Mouse (Mus musculus): ENCODE measurements around the gene Siglech.
"Not testable (repeated sequence)": the region's sequence is repeated elsewhere in the genome, so short reads cannot be mapped to it uniquely, and the experiment has no call there.

Siglech gene

DNA sequence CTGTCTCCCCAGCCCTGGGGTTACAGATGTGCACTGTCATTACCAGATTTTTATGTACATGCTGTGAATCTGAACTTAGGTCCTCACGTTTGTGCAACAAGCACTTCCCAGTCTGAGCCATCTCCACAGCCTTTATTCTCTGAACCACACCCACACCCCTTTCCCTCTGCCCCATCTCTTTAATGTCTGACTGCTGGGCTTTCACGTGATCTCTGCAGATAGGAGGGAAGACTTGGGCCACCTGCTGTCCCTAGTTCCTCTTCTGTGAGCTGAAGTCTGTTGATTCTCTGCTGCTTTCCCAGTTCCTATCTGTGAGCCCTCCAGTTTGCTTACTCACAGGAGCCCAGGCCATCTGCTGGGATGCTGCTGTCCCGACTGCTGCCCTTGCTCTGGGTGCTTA lies at the start of gene Siglech:
TSS of gene Siglech (plus strand) at position 253 of the 400 bp plus-strand sequence.
- DNase-seq (ENCODE audit: low spot score in 2 of 2) = no peak

DNA sequence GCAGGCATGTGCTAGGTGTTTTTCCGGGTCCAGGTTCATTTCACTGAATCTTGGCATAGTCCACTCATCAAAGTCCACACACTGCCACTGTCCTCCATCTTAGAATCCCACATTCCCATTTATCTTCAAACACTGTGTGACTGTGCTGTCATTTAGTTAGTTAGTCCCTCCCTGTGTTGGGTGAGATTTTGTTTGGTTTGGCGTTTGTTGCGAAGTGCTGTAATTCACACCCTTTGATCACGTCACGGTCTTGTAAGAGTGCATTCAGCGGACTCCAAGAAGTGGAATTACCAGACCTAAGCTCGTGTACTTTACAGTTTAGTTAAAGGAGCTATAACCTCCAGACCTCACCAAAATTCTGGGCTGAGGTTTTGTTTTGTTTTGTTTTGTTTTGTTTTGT lies 45.3 kb upstream of the Siglech start:
- no peak for DNase-seq (ENCODE audit: low spot score in 2 of 2)

DNA sequence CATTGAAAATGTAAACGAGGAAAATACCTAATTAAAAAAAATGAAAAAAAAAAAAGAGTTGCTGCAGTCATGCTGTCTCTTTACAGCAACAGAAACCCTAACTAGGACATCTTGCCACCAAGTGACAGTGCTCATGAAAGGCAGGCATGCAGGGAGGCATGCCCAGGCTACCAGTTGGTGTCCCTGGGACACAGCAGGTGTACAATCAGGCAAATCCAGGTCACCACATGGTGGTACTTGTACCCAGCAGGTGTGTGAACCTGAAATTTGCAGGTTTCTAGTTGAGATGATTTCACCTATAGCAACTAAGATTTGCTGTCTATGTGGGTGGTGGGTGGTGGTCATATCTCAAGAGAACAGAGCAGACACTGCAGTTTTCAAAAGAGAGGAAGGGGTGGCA lies 39.1 kb upstream of the Siglech start:
- no peak for DNase-seq (ENCODE audit: low spot score in 2 of 2)

DNA sequence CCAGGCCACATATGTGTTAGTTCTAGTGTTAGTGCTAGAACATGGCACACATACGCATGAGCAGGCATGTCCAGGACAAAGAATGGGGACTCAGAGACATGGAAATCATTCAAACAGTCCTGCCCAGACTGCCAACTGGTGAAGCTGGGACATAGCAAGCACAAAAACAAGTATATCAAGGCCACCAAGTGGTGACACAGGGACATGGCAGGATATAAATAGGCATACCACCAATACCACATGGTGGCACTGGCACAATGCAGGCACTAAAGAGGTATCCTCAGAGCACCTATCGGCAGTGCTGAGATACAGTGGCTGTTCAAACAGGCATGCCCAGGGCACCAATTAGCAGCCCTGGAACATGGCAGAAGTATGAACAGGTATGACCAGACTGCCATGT lies 33.5 kb upstream of the Siglech start:
- no peak for DNase-seq (ENCODE audit: low spot score in 2 of 2)

DNA sequence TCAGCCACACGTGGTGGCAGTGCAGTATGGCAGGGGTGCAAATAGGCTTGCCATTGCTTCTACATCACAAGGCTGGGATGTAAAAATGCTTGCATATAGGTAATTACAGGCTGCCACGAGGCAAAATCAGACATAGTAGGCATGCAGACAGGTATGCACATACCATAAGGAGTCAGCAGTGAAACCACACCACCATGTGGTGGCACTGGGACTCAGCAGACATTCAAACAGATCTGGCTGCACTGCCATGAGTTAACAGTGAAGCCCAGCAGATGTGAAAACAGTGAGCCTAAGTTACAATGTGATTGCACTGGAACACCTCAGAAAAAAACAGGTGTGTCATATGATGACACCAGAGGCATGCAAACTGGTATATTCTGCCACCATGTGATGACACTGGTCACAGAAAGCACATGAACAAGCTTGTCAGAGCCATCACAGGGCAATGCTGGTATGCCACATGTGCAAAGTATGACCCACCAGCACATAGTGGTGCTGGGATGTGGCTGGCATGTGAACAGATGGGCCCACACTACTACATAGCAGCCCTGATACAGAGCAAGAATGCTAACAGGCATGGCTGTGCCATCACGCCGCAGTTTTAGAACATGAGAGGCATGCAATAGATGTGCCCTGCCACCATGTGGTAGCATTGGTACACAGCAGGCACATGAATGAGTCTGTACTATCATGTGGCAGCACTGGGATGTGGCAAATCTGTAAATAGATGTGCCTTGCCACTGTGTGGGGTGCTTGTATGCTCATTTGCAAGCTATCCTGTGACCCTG lies 30.7 kb upstream of the Siglech start:
- DNase-seq (ENCODE audit: low spot score in 2 of 2) = peak in 1 of 2 experiments; percentile 17

DNA sequence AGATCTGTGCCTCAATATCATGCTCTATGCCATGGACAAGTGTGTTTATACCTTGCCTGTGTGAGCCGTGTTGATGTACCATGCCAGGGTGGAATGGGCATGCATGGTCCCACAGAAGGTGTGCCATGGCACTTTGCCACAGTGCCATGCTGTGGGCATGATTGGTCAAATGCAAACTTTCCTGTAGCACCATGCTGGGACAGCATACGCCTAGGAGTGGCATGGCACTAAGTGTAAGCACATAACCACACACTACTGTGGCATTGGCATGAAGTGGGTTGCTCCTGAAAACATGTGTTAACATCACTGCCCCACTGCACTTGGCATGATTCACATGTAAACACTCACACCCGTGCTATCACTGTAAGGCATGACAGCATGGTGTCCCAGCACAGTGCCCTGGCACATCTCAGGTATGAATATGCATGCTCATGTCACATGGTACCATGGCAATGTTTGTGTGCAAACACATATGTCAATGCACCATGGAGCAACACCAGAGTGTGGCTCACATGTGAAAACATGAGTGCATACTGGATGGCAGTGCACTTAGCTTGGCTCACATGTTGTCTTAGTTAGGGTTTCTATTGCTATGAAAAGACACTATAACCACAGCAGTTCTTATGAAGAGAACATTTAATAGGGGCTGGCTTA lies 24.2 kb upstream of the Siglech start:
- no peak for DNase-seq (ENCODE audit: low spot score in 2 of 2)

DNA sequence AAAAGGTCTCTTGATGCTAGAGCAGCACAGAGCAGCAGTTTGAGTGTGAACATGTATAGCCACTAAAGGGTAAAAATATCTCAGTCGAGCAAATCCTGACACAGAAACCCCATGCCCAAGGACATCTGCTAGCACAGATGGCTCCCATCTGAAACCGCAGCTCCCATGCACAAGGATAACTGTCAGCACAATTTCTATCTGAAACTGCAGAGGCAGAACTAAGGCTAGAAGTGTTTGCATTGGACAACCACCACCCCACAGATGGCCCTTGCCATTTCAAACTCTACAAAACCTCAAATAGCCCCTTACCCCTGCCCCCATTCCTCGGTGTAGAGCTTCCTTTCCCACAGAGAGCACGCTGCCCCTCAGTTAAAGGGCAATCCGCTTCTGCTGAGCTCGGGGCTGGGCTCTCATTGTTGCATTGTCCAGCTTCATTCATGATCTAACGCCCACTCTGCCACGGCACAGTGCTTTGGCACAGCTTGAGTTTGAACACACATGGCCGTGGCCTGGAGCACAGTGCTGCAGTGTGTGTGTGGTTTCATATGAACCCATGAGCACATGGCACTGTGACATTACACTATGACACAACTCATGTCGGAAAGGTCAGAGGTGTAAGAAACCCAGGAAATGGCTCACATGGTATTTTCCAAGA lies 23.3 kb upstream of the Siglech start:
- no peak for DNase-seq (ENCODE audit: low spot score in 2 of 2)

DNA sequence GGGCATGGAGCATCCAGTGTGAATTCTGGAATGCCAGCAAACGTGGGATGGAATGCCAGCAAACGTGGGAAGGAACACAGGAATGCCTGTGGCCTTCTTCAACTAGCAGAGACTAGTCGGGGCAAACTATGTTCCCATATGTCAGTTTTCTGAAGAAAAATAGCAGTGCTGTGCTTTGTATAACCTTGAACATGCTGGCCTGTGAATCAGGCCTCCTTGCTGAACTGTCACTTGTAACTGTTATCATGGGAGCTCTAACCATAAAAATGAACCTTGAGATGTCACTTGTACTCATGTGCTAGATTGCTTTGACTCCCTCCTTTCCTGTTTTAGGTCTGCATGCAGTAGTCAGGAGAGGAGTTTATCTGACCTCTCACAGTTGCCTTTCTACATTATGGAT lies 17.1 kb upstream of the Siglech start:
- DNase-seq (ENCODE audit: low spot score in 2 of 2) = no peak

DNA sequence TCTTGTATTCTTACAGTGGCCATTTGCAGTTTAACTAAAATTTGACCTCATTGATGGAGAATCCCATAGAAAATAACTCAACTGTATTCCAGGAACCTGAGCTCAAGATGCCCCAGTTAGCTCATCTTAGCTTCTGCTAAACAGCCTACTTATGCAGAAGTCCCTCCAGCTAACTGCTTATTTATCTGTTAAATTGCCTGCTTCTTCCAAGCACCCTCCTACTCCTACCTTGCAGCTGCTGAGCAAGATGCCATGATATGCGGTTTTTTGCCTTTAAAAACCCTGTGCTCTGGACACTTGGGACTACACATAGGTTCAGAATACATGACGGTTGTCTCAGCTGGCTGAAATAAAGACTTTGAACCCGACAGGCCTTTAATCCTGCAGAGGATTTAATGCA lies 8.6 kb upstream of the Siglech start:
- no peak for DNase-seq (ENCODE audit: low spot score in 2 of 2)

DNA sequence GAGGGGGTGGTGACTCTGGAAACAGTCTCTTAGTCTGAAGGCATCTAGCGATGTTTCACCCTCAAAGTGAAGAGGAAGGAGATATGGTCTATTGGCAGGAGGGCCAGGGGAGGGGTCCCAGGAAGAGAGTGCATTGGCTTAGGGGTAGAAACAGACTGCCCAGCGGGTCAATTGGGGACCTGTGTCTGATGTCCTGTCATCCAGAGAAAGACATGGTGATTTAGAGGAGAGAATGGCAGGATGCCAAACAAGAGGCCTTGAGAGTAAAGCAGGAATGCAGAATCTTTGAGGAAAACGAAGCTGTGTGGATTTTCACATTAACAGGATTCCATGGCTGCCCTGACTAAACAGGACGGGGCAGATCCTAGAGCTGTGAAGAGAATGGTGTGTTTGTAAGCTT lies 12.0 kb downstream of the Siglech start:
- no peak for DNase-seq (ENCODE audit: low spot score in 2 of 2)

DNA sequence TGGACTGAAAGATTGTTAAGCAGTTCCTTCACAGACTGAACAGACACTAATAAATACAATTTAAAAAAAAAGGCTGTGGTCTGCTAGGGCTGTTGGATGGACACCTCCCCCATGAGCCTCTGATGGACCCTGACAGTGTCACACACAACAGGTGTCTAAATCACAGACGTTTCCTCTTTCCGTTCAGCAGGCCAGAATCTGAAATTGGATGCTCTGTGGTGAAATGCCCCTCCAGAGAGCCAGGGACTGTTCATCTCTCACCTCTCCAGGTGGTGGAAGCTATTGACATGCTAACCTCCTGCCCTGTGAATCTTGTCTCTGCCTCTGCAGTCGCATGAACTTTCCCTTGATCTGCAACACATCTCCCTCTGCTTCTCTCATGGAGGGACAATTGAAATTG lies 14.5 kb downstream of the Siglech start:
- no peak for DNase-seq (ENCODE audit: low spot score in 2 of 2)

DNA sequence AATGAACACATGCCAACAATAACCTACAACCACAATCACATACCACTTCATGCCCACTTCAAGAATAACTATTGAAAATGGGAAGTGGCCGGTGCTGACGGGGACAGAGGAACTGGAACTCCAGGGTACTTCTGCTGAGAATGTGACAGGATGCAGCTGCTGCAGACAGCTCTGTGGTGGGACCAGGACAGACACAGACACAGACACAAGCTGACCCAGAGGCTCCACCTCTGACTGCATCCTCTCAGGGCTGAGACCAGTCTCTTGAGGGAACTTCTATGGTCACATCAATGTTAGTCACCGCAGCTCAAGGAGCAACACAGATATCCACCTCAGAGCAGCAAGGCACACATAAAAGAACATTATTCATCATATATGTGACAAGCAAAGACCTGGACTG lies 16.6 kb downstream of the Siglech start:
- DNase-seq (ENCODE audit: low spot score in 2 of 2) = no peak

DNA sequence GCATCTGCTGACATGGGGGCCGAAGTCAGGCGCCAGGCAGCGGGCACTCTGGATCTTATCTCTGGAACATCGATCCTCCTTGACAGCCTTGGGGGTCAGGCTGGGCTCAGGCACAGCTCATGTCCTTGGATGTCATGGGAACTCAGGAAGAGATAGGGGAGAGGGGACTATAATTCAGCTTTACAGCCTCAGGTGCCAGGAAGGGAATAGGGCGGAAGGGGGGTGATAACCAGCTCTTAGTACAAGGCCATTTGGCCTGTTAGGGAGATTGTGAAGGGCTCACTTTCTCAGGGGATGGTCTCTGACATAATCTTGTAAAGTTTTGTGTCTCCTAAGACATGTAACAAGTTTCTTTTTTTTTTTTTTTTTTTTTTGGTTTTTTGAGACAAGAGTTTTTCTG lies 22.6 kb downstream of the Siglech start:
- not testable (repeated sequence) for DNase-seq (ENCODE audit: low spot score in 2 of 2)

DNA sequence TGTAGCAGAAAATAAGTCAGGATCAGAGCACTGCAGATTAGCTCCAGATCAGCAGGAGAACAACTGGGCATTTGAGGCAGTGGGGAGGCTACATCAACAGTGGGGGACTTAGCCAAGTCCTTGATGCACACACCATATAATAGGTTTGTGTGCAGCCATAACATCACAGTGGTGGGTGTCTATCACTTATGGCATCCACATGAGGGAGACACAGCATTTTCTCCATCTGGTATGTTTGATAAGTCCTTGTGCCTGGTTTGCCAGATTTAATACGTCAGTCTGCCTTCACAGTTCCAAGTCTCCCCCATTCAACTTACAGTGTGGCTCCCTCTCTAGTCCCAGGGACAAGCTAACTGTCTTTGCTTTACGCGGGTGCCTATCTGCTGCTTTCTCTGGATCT lies 24.3 kb downstream of the Siglech start:
- DNase-seq (ENCODE audit: low spot score in 2 of 2) = no peak

DNA sequence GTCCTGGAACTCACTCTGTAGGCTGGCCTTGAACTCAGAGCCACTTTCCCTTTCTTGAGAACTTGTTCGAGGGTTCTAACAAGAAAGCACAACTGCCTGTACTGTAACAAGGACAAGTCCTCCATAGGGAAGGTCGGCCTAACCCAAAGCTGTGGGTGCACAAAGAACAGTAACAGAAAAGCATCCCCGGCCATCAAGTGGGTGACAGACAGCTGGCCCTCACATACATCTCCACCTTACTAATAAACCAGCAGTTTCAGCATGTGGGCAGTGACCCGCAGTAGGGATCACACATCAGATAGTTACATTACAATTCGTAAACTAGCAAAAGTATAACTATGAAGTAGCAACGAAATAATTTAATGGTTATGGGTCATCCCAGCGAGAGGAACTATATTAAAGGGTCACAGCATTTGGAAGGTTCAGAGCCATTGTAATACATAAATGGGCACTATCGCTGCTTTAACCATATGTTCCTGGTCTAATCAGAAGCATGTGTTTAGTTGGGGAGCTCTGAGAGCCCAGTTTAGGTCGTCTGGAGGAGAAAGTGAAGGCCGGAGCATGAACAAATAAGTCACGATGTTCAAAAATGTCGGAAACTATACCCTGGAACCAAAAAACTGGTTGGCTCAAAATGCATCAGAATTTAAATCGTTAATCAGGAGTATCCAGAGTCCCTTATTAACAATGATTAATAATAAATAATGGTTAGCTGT lies 25.4 kb downstream of the Siglech start:
- DNase-seq (ENCODE audit: low spot score in 2 of 2) = no peak

DNA sequence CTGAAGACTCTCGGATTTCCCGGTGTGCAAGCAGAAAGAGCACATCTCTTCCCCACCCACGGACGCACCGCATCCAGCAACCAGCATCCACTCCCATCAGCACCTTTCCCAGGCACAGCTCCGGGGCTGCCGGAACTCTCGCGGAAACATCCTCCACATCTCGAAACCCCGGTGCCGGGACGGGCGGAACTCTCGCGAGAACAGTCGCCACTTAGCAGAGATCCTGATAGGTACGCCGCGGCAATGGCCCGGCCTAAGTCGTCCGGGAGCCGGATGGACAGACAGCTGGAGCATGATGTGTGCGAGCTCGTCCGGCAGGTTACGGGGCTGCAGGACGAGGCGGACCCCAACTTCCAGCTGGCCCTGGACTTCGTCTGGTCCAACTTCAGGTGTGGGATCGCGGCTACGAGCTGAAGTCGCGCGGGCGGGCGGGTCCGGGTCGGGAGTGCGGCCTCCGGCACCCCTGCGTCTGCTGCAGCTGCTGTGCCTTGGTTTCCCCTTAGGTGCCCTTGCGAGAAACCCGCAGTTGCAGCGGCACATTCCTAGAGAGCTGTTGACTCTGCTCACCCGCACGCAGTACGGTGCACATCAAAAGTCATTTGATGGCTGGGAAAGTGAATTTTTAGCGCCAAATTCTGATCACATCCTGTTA lies 26.1 kb downstream of the Siglech start, which contains the start of gene Tubgcp5:
TSS of gene Tubgcp5 (plus strand) at position 203 of the 652 bp plus-strand sequence.
- DNase-seq (ENCODE audit: low spot score in 2 of 2) = peak; percentile 95 to 98

DNA sequence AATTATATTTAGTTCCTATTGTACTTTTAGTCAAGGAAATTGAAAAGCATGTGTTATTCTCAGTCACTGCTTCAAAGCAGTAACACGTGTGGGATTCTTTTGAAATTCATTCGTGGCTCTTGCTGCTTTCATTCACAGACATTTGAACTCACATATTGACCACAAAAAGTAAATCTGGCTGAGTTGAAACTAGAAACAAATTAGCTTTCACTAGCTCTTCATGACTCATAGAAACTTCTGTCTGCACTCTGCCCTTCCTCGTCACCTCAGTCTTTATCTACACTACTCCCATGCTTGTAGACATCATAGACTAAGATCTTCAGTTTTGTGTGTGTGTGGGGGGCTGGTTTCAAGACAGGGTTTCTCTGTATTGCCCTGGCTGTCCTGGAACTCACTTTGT lies 32.0 kb downstream of the Siglech start:
- no peak for DNase-seq (ENCODE audit: low spot score in 2 of 2)

DNA sequence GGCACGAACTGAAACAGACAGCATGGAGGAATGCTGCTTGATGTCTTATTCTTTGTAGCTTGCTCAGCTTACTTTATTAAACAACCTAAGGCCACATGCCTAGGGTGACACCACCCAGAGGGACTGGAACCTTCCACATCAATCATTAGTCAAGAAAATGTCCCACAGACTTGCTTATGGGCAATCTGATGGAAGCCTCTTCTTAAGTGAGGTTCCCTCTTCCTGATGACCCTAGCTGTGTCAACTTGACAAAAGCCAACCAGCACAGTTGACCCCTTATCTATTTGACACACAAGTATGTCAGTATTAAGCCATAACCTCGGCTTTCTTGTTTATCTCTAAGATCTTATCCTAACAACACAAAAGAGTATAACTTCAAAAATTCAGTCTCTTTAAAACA lies 42.0 kb downstream of the Siglech start:
- DNase-seq (ENCODE audit: low spot score in 2 of 2) = no peak

DNA sequence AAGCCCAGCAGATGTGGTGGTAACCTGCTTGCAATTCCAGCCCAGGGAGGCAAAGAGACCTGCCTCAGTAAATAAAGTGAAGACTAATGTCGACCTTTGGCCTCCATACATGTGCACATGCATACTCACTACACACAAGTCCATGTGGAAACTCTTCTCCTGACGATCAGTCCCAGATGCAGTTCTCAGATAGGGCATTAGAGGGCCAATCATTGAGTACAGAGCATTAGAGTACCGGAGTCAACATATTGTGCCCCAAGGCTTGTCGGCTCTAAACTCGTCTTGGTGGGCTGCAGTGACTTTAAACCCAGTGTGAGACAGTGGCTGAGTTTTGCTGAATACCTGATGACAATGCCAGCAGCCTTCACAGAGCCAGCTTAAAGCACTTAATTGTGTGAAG lies 56.5 kb downstream of the Siglech start:
- DNase-seq (ENCODE audit: low spot score in 2 of 2) = no peak

DNA sequence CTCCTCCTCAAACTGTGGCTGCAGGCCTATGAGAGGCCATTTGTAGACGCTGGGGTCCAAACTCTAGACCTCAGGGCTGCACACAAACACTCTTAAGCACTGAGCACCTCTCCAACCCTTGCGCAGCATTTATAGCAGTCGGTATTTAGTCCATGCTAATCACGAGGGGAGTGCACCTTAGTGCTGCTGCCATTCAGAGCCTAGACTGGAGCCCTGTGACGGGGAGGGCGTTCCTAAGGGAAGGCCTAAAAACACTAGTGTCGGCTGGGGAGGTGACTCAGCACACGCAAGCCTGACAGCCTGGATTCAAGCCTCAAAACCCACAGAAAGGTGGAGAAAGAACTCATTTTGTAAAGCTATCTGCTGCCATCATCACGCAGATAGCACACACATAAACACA lies 59.6 kb downstream of the Siglech start:
- DNase-seq (ENCODE audit: low spot score in 2 of 2) = no peak
